Mouse (Mus musculus): ENCODE measurements at regions not wholly inside any gene's neighbourhood (a gene's known extent, or its start where the extent isn't known, plus 50 kb on each side); places are given as distances from the start of the nearest gene placed in this dataset.
"Not testable (repeated sequence)": the region's sequence is repeated elsewhere in the genome, so short reads cannot be mapped to it uniquely, and the experiment has no call there.

DNA sequence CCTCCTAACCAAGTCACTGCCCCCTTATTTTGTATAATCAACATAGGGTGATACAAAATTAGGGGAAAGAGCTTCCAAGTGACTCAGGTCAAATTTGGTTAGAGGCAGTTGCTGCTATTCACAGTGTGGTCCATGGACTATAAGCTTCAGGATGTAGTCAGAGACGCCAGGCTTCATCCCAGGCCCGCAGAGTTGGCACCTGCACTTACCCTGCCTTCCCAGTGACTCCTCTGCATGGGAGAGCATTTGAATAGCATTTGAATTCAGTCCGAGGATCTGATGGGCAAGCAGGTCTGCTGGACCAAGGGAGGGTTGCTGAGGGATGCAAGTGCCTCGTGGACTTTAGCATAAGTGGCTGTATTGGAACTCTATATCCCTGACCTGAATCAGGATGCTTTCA is 181.8 kb downstream of the 1810013L24Rik start:
- Histone ChIP-seq H3K4me3 (ENCODE audit: insufficient read depth, low read length) (no peak overlapping the region), H3K4me1 (ENCODE audit: control insufficient read depth, insufficient read depth, low read length) (no peaks in the 10 kb centered on the region), H3K27ac (ENCODE audit: insufficient read depth, low read depth, low read length) (no peak overlapping the region)
- no peak for TF ChIP-seq POLR2A (IDR thresholded peaks at IDR 0.05; ENCODE audit: borderline replicate concordance, low read depth, low read length)
- no peak for TF ChIP-seq CTCF (IDR thresholded peaks at IDR 0.05; ENCODE audit: low read depth, low read length)

- Histone ChIP-seq H3K4me1 (ENCODE audit: control insufficient read depth, insufficient read depth, low read length) (no peaks in the 10 kb centered on the region), H3K4me3 (ENCODE audit: insufficient read depth, low read length) (no peak overlapping the region)
- TF ChIP-seq CTCF (IDR thresholded peaks at IDR 0.05; ENCODE audit: low read depth, low read length) (no peak), POLR2A (IDR thresholded peaks at IDR 0.05; ENCODE audit: borderline replicate concordance, low read depth, low read length) (no peak)
These were observed 186.3 kb downstream of the 1810013L24Rik start for GRCm38 (mm10) chr16:9016040-9016761.

GRCm38 (mm10) chr16:9016762-9017086 is 186.8 kb downstream of the 1810013L24Rik start:
- no peak overlapping the region for H3K27ac ChIP-seq (ENCODE audit: insufficient read depth, low read depth, low read length)
- no peak overlapping the region for H3K4me3 ChIP-seq (ENCODE audit: insufficient read depth, low read length)
- TF ChIP-seq POLR2A (IDR thresholded peaks at IDR 0.05; ENCODE audit: borderline replicate concordance, low read depth, low read length) = no peak
- no peaks in the 10 kb centered on the region for H3K4me1 ChIP-seq (ENCODE audit: control insufficient read depth, insufficient read depth, low read length)

More at GRCm38 (mm10) chr16:9016040-9016761, 186.3 kb downstream of the 1810013L24Rik start:
- no peak overlapping the region for H3K27ac ChIP-seq (ENCODE audit: insufficient read depth, low read depth, low read length)

GRCm38 (mm10) chr16:9030717-9031116 is 200.8 kb downstream of the 1810013L24Rik start:
- Histone ChIP-seq H3K27ac (ENCODE audit: insufficient read depth, low read depth, low read length) (no peak overlapping the region), H3K4me3 (ENCODE audit: insufficient read depth, low read length) (no peak overlapping the region), H3K4me1 (ENCODE audit: control insufficient read depth, insufficient read depth, low read length) (no peaks in the 10 kb centered on the region)
- no peak for TF ChIP-seq CTCF (IDR thresholded peaks at IDR 0.05; ENCODE audit: low read depth, low read length)
- no peak for TF ChIP-seq POLR2A (IDR thresholded peaks at IDR 0.05; ENCODE audit: borderline replicate concordance, low read depth, low read length)

DNA sequence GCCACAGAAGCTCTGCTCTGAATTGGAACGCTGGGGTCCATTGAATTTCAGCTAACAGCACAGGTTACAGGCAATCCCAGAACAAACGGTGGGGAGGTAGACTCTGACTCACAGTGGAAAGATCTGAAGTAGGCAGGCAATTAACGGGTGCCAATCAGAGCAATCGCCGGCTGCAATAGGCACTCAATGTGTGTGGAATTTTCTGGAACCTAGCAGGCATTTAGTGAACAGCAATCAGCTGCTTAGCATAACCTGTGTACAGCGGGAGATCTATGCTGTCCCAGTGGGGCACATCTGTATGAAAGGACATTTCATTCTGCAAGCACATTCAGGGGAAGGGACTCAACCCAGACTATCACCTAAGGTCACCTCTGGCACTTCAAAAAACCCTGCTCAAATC is 213.4 kb downstream of the 1810013L24Rik start:
- Histone ChIP-seq H3K4me1 (ENCODE audit: control insufficient read depth, insufficient read depth, low read length) (no peaks in the 10 kb centered on the region), H3K27ac (ENCODE audit: insufficient read depth, low read depth, low read length) (no peak overlapping the region), H3K4me3 (ENCODE audit: insufficient read depth, low read length) (no peak overlapping the region)
- no peak for TF ChIP-seq POLR2A (IDR thresholded peaks at IDR 0.05; ENCODE audit: borderline replicate concordance, low read depth, low read length)
- no peak for TF ChIP-seq CTCF (IDR thresholded peaks at IDR 0.05; ENCODE audit: low read depth, low read length)

- TF ChIP-seq POLR2A (IDR thresholded peaks at IDR 0.05; ENCODE audit: borderline replicate concordance, low read depth, low read length) (no peak), CTCF (IDR thresholded peaks at IDR 0.05; ENCODE audit: low read depth, low read length) (no peak)
- H3K4me3 ChIP-seq (ENCODE audit: insufficient read depth, low read length) = no peak overlapping the region
- no peak overlapping the region for H3K27ac ChIP-seq (ENCODE audit: insufficient read depth, low read depth, low read length)
These were observed 217.0 kb downstream of the 1810013L24Rik start for GRCm38 (mm10) chr16:9046864-9047263.

DNA sequence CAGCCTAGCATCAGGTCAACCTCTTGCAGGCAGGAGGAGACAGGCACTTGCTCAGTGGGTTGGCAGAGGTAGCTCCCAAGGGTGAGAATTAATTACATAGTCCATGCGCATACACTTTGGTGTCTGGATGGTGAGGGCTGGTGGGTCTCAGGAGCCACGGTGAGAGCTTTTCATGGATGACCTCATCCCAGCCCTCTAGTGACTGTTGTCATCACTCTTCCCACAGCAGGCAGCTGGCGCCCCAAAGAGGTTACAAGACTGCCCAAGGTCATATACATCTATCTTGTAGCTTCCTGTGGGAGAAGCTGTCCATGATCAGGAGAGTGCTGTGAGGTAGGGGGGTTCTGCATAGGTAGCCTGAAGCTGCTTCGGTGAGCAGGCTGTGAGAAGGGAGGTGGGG is 224.5 kb downstream of the 1810013L24Rik start:
- H3K4me3 ChIP-seq (ENCODE audit: insufficient read depth, low read length) = no peak overlapping the region
- TF ChIP-seq CTCF (IDR thresholded peaks at IDR 0.05; ENCODE audit: low read depth, low read length) (no peak), POLR2A (IDR thresholded peaks at IDR 0.05; ENCODE audit: borderline replicate concordance, low read depth, low read length) (no peak)
- H3K27ac ChIP-seq (ENCODE audit: insufficient read depth, low read depth, low read length) = no peak overlapping the region
- H3K4me1 ChIP-seq (ENCODE audit: control insufficient read depth, insufficient read depth, low read length) = no peaks in the 10 kb centered on the region

More at GRCm38 (mm10) chr16:9046864-9047263, 217.0 kb downstream of the 1810013L24Rik start:
- no peaks in the 10 kb centered on the region for H3K4me1 ChIP-seq (ENCODE audit: control insufficient read depth, insufficient read depth, low read length)

DNA sequence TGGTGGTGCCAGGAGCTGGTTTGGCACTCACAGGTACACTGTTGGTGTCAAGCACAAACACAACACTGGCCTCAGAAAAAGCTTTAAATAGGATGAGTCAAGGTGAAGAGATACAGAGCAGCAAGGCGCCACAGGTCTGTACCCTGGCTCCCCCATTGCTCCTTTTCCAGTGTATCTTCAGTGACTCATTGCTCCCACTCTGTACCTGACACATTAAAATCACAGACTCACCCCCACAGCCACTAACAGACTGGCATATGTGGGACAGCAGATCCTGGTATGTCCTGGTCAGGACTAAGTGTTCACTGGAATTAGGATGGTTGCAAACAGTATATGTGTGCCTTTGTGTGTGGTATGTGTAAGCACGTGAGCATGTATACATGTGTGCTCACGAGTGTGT is 226.5 kb downstream of the 1810013L24Rik start:
- H3K27ac ChIP-seq (ENCODE audit: insufficient read depth, low read depth, low read length) = no peak overlapping the region
- H3K4me1 ChIP-seq (ENCODE audit: control insufficient read depth, insufficient read depth, low read length) = no peaks in the 10 kb centered on the region
- H3K4me3 ChIP-seq (ENCODE audit: insufficient read depth, low read length) = no peak overlapping the region
- TF ChIP-seq CTCF (IDR thresholded peaks at IDR 0.05; ENCODE audit: low read depth, low read length) (no peak), POLR2A (IDR thresholded peaks at IDR 0.05; ENCODE audit: borderline replicate concordance, low read depth, low read length) (no peak)

- H3K4me3 ChIP-seq (ENCODE audit: insufficient read depth, low read length) = no peak overlapping the region
- H3K4me1 ChIP-seq (ENCODE audit: control insufficient read depth, insufficient read depth, low read length) = no peaks in the 10 kb centered on the region
- no peak overlapping the region for H3K27ac ChIP-seq (ENCODE audit: insufficient read depth, low read depth, low read length)
- TF ChIP-seq CTCF (IDR thresholded peaks at IDR 0.05; ENCODE audit: low read depth, low read length) (no peak), POLR2A (IDR thresholded peaks at IDR 0.05; ENCODE audit: borderline replicate concordance, low read depth, low read length) (no peak)
These were observed 241.6 kb downstream of the 1810013L24Rik start for GRCm38 (mm10) chr16:9071526-9071925.

- not testable (repeated sequence) for H3K4me1 ChIP-seq (ENCODE audit: control insufficient read depth, insufficient read depth, low read length); H3K4me3 ChIP-seq (ENCODE audit: insufficient read depth, low read length); H3K27ac ChIP-seq (ENCODE audit: insufficient read depth, low read depth, low read length)
These were observed 242.1 kb downstream of the 1810013L24Rik start for GRCm38 (mm10) chr16:9071956-9072355.

DNA sequence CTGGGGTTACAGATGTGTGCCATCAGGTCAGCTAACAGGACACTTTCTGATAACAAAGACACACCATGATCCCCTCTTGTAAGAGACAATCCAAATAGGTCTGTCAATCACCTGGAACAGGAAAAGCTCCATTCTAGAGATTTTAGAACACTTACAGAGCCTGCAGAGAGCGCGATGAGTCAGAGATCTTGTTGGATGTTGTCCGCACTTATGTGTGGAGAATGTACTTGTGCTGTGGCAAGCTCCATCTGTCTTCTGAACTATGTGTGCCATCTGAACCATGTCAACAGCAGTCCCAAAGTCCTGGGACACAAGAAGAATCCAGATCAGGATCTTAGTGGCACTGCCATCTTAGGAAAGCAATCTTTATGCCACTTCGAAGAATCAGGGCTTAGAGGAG is 244.4 kb downstream of the 1810013L24Rik start:
- no peak overlapping the region for H3K27ac ChIP-seq (ENCODE audit: insufficient read depth, low read depth, low read length)
- H3K4me1 ChIP-seq (ENCODE audit: control insufficient read depth, insufficient read depth, low read length) = no peaks in the 10 kb centered on the region
- no peak overlapping the region for H3K4me3 ChIP-seq (ENCODE audit: insufficient read depth, low read length)
- no peak for TF ChIP-seq CTCF (IDR thresholded peaks at IDR 0.05; ENCODE audit: low read depth, low read length)
- no peak for TF ChIP-seq POLR2A (IDR thresholded peaks at IDR 0.05; ENCODE audit: borderline replicate concordance, low read depth, low read length)

Measured in bone marrow macrophage, adult 2 months (primary cell).